Mouse (Mus musculus) neutrophil, adult 83 days (primary cell): ENCODE results near the gene Gm10338. TPM values are rescaled to one million over a fixed set of nuclear protein-coding genes. Genes with fewer than 3 reads are reported as not detected.

ENCODE experiments used
- total RNA-seq, 2 experiments: library from RNA; stranded (reverse); gene quantifications; one replicate each; pipeline ENCODE4 v1.2.4; 2023

Gm10338 gene
- not detected for total RNA-seq

GRCm38 (mm10) chr14:7595492-7595891 is at the start of gene Gm10338:
Gm10338 (minus strand) TSS chr14:7595592.

GRCm38 (mm10) chr14:7643872-7644271 is 48.5 kb upstream of the Gm10338 start, which contains the start of gene Gm10128:
Gm10128 (minus strand) TSS chr14:7643972.

GRCm38 (mm10) chr14:7568382-7568781 is 27.0 kb downstream of the Gm10338 start, which contains the start of gene Gm3558:
Gm3558 (minus strand) TSS chr14:7568566.

Other genes starting within 250 kb of the Gm10338 start
- gene Gm8374, start 230.5 kb downstream of the Gm10338 start, total RNA-seq: not detected
- gene Gm3755, start 144.7 kb downstream of the Gm10338 start, total RNA-seq: not detected
- gene Gm3752, start 111.8 kb downstream of the Gm10338 start, total RNA-seq: not detected
- not detected for gene Gm3558, start 27.0 kb downstream of the Gm10338 start, total RNA-seq
- gene Gm10128, start 48.4 kb upstream of the Gm10338 start, total RNA-seq: not detected
- not detected for gene Gm26661, start 196.0 kb upstream of the Gm10338 start, total RNA-seq
- 10 to 100 TPM in 1 of 2 experiments, 1 to 10 TPM in 1; 9.9 to 11.2 TPM for gene Flnb, start 222.4 kb upstream of the Gm10338 start, total RNA-seq